Mouse (Mus musculus) midbrain, embryonic 14.5 days (tissue): ENCODE measurements around the gene Rpl6. TPM values are rescaled to one million over a fixed set of nuclear protein-coding genes. Genes with fewer than 3 reads are reported as not detected.
"Not testable (repeated sequence)": the region's sequence is repeated elsewhere in the genome, so short reads cannot be mapped to it uniquely, and the experiment has no call there.

Source experiments
- ATAC-seq: fragments of 200-750 bp; cut with Nextera tagmentation; 2 replicates; pipeline ENCODE4 v1.8.0; 2017; ENCODE audit warnings: moderate number of reproducible peaks, moderate library complexity; ENCODE audit not compliant: low FRiP score, low TSS enrichment
- DNase-seq: peaks from one replicate; pipeline ENCODE4 v3.0.0-alpha.2; 2015
- H3K27ac ChIP-seq: fragments of 300-500 bp; sonication (generic); replicated peaks from 2 replicates; pipeline ENCODE4 v1.5.1; 2014; ENCODE audit warnings: mild to moderate bottlenecking, low read depth, low read length, moderate library complexity
- H3K27me3 ChIP-seq: fragments of 300-500 bp; sonication (generic); 2 replicates; pipeline ENCODE4 v1.6.1; 2014; ENCODE audit warnings: low read length, control low read depth, mixed read lengths; ENCODE audit not compliant: control insufficient read depth, insufficient read depth
- H3K36me3 ChIP-seq: fragments of 300-500 bp; sonication (generic); 2 replicates; pipeline ENCODE4 v1.6.1; 2014; ENCODE audit warnings: low read length, control low read depth; ENCODE audit not compliant: control insufficient read depth, insufficient read depth
- H3K4me1 ChIP-seq: fragments of 300-500 bp; sonication (generic); 2 replicates; pipeline ENCODE4 v1.6.1; 2014; ENCODE audit warnings: mild to moderate bottlenecking, antibody characterized with exemption, low read length, control low read depth; ENCODE audit not compliant: control insufficient read depth, insufficient read depth
- H3K4me2 ChIP-seq: fragments of 300-500 bp; sonication (generic); 2 replicates; pipeline ENCODE4 v1.6.1; 2014; ENCODE audit warnings: mild to moderate bottlenecking, low read length, moderate library complexity
- H3K4me3 ChIP-seq: fragments of 300-500 bp; sonication (generic); replicated peaks from 2 replicates; pipeline ENCODE4 v1.5.1; 2014; ENCODE audit warnings: low read depth, low read length
- H3K9ac ChIP-seq: fragments of 300-500 bp; sonication (generic); replicated peaks from 2 replicates; pipeline ENCODE4 v1.6.1; 2014; ENCODE audit warnings: mild to moderate bottlenecking, low read length, moderate library complexity
- H3K9me3 ChIP-seq: fragments of 300-500 bp; sonication (generic); 2 replicates; pipeline ENCODE4 v1.6.1; 2016; ENCODE audit warnings: low read length, control low read depth, mixed read lengths; ENCODE audit not compliant: control insufficient read depth
- WGBS: fragments of 180-500 bp; shearing (Covaris S2); extraction: QIAGEN DNeasy Blood & Tissue Kit; methylation state at CpG from one replicate; pipeline ENCODE4 v1.1.7; 2014; 5-methylcytosine and 5-hydroxymethylcytosine counted together
- polyA plus RNA-seq: library from polyadenylated mRNA; unstranded; fragments of >200 nt; fragmentation: Nextera tagmentation; extraction: Ambion mirVana; gene quantifications from 2 replicates; pipeline ENCODE4 v1.2.1, GENCODE M21; 2014

Rpl6 gene
- polyA plus RNA-seq, 1 experiment from 2014 or later, result 438 TPM

DNA sequence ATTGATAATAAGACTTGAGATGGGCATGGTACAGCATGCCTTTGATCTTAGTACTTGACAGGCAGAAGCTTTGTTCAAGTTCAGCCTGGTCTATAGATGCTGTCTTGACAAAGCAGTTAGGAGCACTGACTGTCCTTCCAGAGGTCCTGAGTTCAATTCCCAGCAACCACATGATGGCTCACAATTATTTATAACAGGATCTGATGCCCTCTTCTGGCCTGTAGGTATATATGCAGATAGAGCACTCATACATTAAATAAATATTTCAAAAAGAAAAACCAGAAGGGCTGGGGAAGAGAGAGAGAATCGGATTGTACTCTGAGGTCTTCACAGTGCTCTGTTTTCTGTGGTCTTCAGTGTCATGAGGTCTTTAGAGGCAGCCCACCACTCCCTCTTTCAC is 1.8 kb upstream of the Rpl6 start:
- no peaks in the 10 kb centered on the region for H3K9me3 ChIP-seq
- no peak overlapping the region for H3K9ac ChIP-seq
- no peak for DNase-seq
- H3K4me3 ChIP-seq, result no peak overlapping the region
- H3K36me3 ChIP-seq, result peaks cover 20% of the 10 kb centered on the region
- WGBS, result 79% methylated on average over 1 of the region's 1 CpGs
- ATAC-seq, result no peak
- H3K27me3 ChIP-seq, result no peaks in the 10 kb centered on the region
- no peak overlapping the region for H3K27ac ChIP-seq
- no peak overlapping the region for H3K4me2 ChIP-seq
- peaks cover 6% of the 10 kb centered on the region; the same call in 1 of the 2 replicates for H3K4me1 ChIP-seq

GRCm38 (mm10) chr5:121205537-121206130 is 1.4 kb downstream of the Rpl6 start:
- not testable (repeated sequence) for ATAC-seq, H3K9ac ChIP-seq, H3K27me3 ChIP-seq, DNase-seq, H3K27ac ChIP-seq, H3K9me3 ChIP-seq, H3K4me3 ChIP-seq, H3K4me1 ChIP-seq
- WGBS, result 83% methylated on average over 8 of the region's 10 CpGs
- Histone ChIP-seq H3K36me3 (peaks cover 52% of the 10 kb centered on the region), H3K4me2 (peak overlapping the region; percentile 81)

DNA sequence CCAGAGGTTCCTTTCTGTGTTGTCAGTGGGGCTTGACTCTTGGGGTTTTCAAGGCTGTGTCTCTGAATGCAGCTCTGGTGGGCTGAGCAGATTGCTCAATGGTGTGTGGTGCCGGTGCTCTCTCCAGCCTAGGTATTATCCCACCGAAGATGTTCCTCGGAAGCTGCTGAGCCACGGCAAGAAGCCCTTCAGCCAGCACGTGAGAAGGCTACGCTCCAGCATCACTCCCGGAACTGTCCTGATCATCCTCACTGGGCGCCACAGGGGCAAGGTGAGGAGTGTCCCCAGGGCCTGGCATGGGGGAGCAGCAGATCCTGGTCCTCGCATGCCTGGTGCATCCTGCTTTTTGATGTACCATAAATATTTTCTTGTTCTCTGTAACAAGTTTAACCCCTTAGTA is 2.3 kb downstream of the Rpl6 start:
- no peak overlapping the region for H3K27ac ChIP-seq
- ATAC-seq, result no peak
- H3K36me3 ChIP-seq, result peaks cover 61% of the 10 kb centered on the region
- H3K4me1 ChIP-seq, result peaks cover 6% of the 10 kb centered on the region; the same call in 1 of the 2 replicates
- no peak overlapping the region for H3K4me2 ChIP-seq
- H3K9me3 ChIP-seq, result no peaks in the 10 kb centered on the region
- H3K4me3 ChIP-seq, result no peak overlapping the region
- H3K27me3 ChIP-seq, result no peaks in the 10 kb centered on the region
- no peak overlapping the region for H3K9ac ChIP-seq
- DNase-seq, result no peak
- 84% methylated on average over 9 of the region's 9 CpGs for WGBS

- no peak overlapping the region for H3K27ac ChIP-seq
- H3K4me3 ChIP-seq, result no peak overlapping the region
- peaks cover 65% of the 10 kb centered on the region for H3K36me3 ChIP-seq
- H3K27me3 ChIP-seq, result no peaks in the 10 kb centered on the region
- DNase-seq (no peak), ATAC-seq (no peak)
- no peaks in the 10 kb centered on the region for H3K9me3 ChIP-seq
- peaks cover 6% of the 10 kb centered on the region; the same call in 1 of the 2 replicates for H3K4me1 ChIP-seq
- H3K9ac ChIP-seq, result no peak overlapping the region
- 94% methylated on average over 3 of the region's 3 CpGs for WGBS
- H3K4me2 ChIP-seq, result no peak overlapping the region
These were observed 2.7 kb downstream of the Rpl6 start for GRCm38 (mm10) chr5:121206984-121207383.

GRCm38 (mm10) chr5:121209755-121210600 is 5.7 kb downstream of the Rpl6 start:
- Histone ChIP-seq H3K27me3 (no peaks in the 10 kb centered on the region), H3K9me3 (no peaks in the 10 kb centered on the region), H3K9ac (no peak overlapping the region), H3K27ac (no peak overlapping the region), H3K4me3 (no peak overlapping the region), H3K4me2 (no peak overlapping the region), H3K4me1 (peaks cover 6% of the 10 kb centered on the region; the same call in 1 of the 2 replicates), H3K36me3 (peaks cover 76% of the 10 kb centered on the region)
- WGBS, result 90% methylated on average over 9 of the region's 9 CpGs
- ATAC-seq (no peak), DNase-seq (no peak)

- DNase-seq (no peak), ATAC-seq (no peak)
- WGBS, result 97% methylated on average over 1 of the region's 1 CpGs
- Histone ChIP-seq H3K9me3 (no peaks in the 10 kb centered on the region), H3K27me3 (no peaks in the 10 kb centered on the region), H3K4me1 (peaks cover 6% of the 10 kb centered on the region; the same call in 1 of the 2 replicates), H3K36me3 (peaks cover 75% of the 10 kb centered on the region), H3K9ac (no peak overlapping the region), H3K27ac (no peak overlapping the region), H3K4me2 (no peak overlapping the region), H3K4me3 (no peak overlapping the region)
These were observed 6.3 kb downstream of the Rpl6 start for GRCm38 (mm10) chr5:121210601-121210924.

DNA sequence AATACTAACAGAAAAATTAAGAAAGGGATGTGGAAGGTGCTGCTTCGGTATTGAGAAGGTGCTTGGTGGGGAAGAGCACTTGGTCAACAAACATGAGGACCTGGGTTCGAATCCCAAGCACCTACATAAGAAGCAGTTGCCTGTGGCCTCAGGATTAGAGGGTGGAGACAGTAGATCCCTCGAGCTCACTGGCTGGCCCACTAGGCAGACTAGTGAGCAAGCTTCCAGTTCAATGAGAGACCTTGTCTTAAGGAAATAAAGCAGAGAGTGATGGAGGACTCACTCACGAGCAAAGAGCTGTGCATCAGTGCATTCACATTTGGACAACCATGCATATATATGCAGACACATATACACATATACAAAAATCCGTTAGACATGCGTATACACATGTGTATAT is 7.8 kb downstream of the Rpl6 start:
- H3K9me3 ChIP-seq, result no peaks in the 10 kb centered on the region
- H3K4me3 ChIP-seq, result no peak overlapping the region
- DNase-seq, result no peak
- no peak overlapping the region for H3K4me2 ChIP-seq
- H3K9ac ChIP-seq, result no peak overlapping the region
- peaks cover 60% of the 10 kb centered on the region for H3K36me3 ChIP-seq
- 91% methylated on average over 6 of the region's 6 CpGs for WGBS
- no peaks in the 10 kb centered on the region for H3K27me3 ChIP-seq
- H3K4me1 ChIP-seq, result no peaks in the 10 kb centered on the region
- H3K27ac ChIP-seq, result no peak overlapping the region
- no peak for ATAC-seq

DNA sequence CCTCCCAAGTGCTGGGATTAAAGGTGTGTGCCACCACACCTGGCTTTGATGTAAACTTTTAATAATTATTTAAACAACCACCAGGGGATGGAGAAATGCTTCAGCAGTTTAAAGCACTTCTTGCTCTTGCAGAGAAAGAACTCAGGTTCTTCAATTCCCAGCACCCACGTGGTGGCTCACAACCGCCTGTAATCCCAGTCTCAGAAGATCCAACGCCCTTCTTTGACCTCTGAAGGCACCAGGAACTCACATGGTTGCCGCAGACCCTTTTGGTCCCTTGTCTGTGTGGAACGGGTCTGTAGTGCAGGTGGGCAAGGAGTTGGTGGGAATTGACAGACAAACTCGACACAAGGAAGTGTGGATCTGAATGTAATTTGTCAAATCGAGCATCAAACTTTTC is 10.4 kb downstream of the Rpl6 start:
- Histone ChIP-seq H3K27me3 (no peaks in the 10 kb centered on the region), H3K4me1 (no peaks in the 10 kb centered on the region), H3K4me3 (no peak overlapping the region), H3K9me3 (no peaks in the 10 kb centered on the region), H3K9ac (no peak overlapping the region), H3K27ac (no peak overlapping the region), H3K4me2 (no peak overlapping the region), H3K36me3 (peaks cover 34% of the 10 kb centered on the region)
- WGBS, result 57% methylated on average over 7 of the region's 7 CpGs
- ATAC-seq (no peak), DNase-seq (no peak)
